ENCODE assay signal across 15 mouse cellular contexts in the genomic region with DNA sequence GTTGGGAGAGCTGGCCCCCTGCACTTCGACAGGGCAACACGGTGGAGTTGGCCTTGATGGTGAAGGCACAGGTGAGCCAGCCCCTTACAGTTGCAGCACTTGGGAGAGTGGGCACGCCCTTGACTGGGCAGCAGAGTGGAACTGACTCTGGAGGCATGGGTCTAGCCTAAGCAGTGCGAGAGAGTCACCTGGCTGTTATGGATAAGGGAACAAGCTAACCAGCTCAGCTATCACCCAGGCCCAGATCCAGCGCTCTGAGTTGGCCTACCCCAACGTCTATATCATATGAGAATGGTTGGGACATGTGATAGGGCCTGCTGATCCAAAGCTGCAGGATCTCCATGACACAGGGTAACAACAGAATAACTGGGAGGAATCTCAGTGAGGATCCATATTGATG. TPM values are rescaled to one million over a fixed set of nuclear protein-coding genes. Genes with fewer than 3 reads are reported as not detected.
A peak's percentile ranks its signal among the peaks of the same experiment; 100 is the strongest.
DNase-seq lines count a peak whose midpoint lies in the region; ATAC-seq lines count a peak whose summit lies in the region.
"Had no signal": no experiment of that assay in that cellular context is flagged by ENCODE, and none has a peak within 500 bp of the region (broad histone marks: within the 10 kb centered on the region; RNA-seq: fewer than 3 reads in every experiment).

No protein-coding gene starts in this region.

- no peak for DNase-seq in forebrain, embryonic 11.5 days (ENCODE audit: low spot score)
- DNase-seq in yolk sac, embryonic 10.5 days (ENCODE audit: low spot score) = no peak
- DNase-seq in left cerebral cortex, postnatal 10 days (ENCODE audit: extremely low spot score in 1 of 2, low spot score in 2 of 2) = no peak
- DNase-seq: adrenal gland, adult 2 months; cerebellum, adult 8-10 months; heart, postnatal 36 days; lung, embryonic 14.5 days; thymus, adult 18-20 months had no signal

- H3K9ac ChIP-seq in forebrain, embryonic 15.5 days (replicated peaks) = no peak overlapping the region
- H3K9ac ChIP-seq in forebrain, embryonic 11.5 days (ENCODE audit: low read length) = no peak overlapping the region
- H3K9ac ChIP-seq in midbrain, embryonic 13.5 days (replicated peaks) = no peak overlapping the region
- no peak overlapping the region for H3K9ac ChIP-seq in midbrain, embryonic 16.5 days (ENCODE audit: low read depth, low read length)
- no peak overlapping the region for H3K9ac ChIP-seq in liver, embryonic 12.5 days
- H3K9ac ChIP-seq: lung, embryonic 14.5 days; neural tube, embryonic 12.5 days had no signal

- ATAC-seq in forebrain, embryonic 15.5 days (replicated peaks) = 0 out of 2 replicates have a peak, but pooled peaks have one; percentile 32
- ATAC-seq in forebrain, embryonic 11.5 days (replicated peaks; ENCODE audit: low FRiP score) = no peak
- ATAC-seq in midbrain, embryonic 13.5 days = 0 out of 2 replicates have a peak, but pooled peaks have one; percentile 24
- no peak for ATAC-seq in midbrain, embryonic 16.5 days
- ATAC-seq in liver, embryonic 12.5 days = peak; percentile 94
- ATAC-seq in monocyte, adult 5-6 weeks (replicated peaks; ENCODE audit: insufficient number of reproducible peaks, low FRiP score, low TSS enrichment, poor library complexity, severe bottlenecking) = peak; percentile 20; the same call in 1 of the 2 replicates

- no peak overlapping the region for H3K27ac ChIP-seq in forebrain, embryonic 15.5 days (replicated peaks)
- H3K27ac ChIP-seq in forebrain, embryonic 11.5 days (ENCODE audit: low read depth, low read length) = no peak overlapping the region
- H3K27ac ChIP-seq in midbrain, embryonic 13.5 days = no peak overlapping the region
- H3K27ac ChIP-seq in midbrain, embryonic 16.5 days (ENCODE audit: low read length) = no peak overlapping the region
- no peak overlapping the region for H3K27ac ChIP-seq in liver, embryonic 12.5 days
- H3K27ac ChIP-seq: forebrain, embryonic 10.5 days; neural tube, embryonic 12.5 days had no signal

- intact Hi-C loops in left cerebral cortex, postnatal 10 days (cut with DNase I) = loop anchor here (5.0 kb wide), 1 partner anchor 107 kb away; no protein-coding TSS in a partner anchor

- H3K4me3 ChIP-seq in forebrain, embryonic 15.5 days = no peak overlapping the region
- no peak overlapping the region for H3K4me3 ChIP-seq in forebrain, embryonic 11.5 days (ENCODE audit: low read depth, low read length)
- no peak overlapping the region for H3K4me3 ChIP-seq in midbrain, embryonic 13.5 days (replicated peaks)
- no peak overlapping the region for H3K4me3 ChIP-seq in midbrain, embryonic 16.5 days (ENCODE audit: low read depth, low read length)
- no peak overlapping the region for H3K4me3 ChIP-seq in liver, embryonic 12.5 days
- H3K4me3 ChIP-seq: forebrain, embryonic 10.5 days; neural tube, embryonic 12.5 days had no signal

- H3K4me1 ChIP-seq in forebrain, embryonic 15.5 days = no peaks in the 10 kb centered on the region
- H3K4me1 ChIP-seq in forebrain, embryonic 11.5 days (replicated peaks; ENCODE audit: control insufficient read depth, insufficient read depth, low read length) = no peaks in the 10 kb centered on the region
- no peaks in the 10 kb centered on the region for H3K4me1 ChIP-seq in midbrain, embryonic 13.5 days (replicated peaks)
- no peaks in the 10 kb centered on the region for H3K4me1 ChIP-seq in midbrain, embryonic 16.5 days (ENCODE audit: control insufficient read depth, insufficient read depth, low read length)
- peaks cover 11% of the 10 kb centered on the region for H3K4me1 ChIP-seq in liver, embryonic 12.5 days
- H3K4me1 ChIP-seq: forebrain, embryonic 10.5 days; neural tube, embryonic 12.5 days had no signal

- H3K9me3 ChIP-seq in forebrain, embryonic 15.5 days = no peaks in the 10 kb centered on the region
- no peaks in the 10 kb centered on the region for H3K9me3 ChIP-seq in forebrain, embryonic 11.5 days (ENCODE audit: control insufficient read depth, low read length)
- no peaks in the 10 kb centered on the region for H3K9me3 ChIP-seq in midbrain, embryonic 13.5 days
- no peaks in the 10 kb centered on the region for H3K9me3 ChIP-seq in midbrain, embryonic 16.5 days (replicated peaks; ENCODE audit: control insufficient read depth, low read length, poor library complexity, severe bottlenecking)
- H3K9me3 ChIP-seq in liver, embryonic 12.5 days (replicated peaks) = no peaks in the 10 kb centered on the region
- H3K9me3 ChIP-seq: forebrain, embryonic 10.5 days; neural tube, embryonic 12.5 days had no signal

- WGBS in forebrain, embryonic 15.5 days = 88% methylated on average over 6 of the region's 6 CpGs
- 87% methylated on average over 6 of the region's 6 CpGs for WGBS in forebrain, embryonic 11.5 days
- 84% methylated on average over 6 of the region's 6 CpGs for WGBS in midbrain, embryonic 13.5 days
- WGBS in midbrain, embryonic 16.5 days = 88% methylated on average over 6 of the region's 6 CpGs
- 42% methylated on average over 6 of the region's 6 CpGs for WGBS in liver, embryonic 12.5 days (ENCODE audit: insufficient replicate concordance)

- H3K27me3 ChIP-seq in forebrain, embryonic 15.5 days = no peaks in the 10 kb centered on the region
- H3K27me3 ChIP-seq in forebrain, embryonic 11.5 days (ENCODE audit: control insufficient read depth, insufficient read depth, low read length) = no peaks in the 10 kb centered on the region
- H3K27me3 ChIP-seq in midbrain, embryonic 13.5 days = no peaks in the 10 kb centered on the region
- no peaks in the 10 kb centered on the region for H3K27me3 ChIP-seq in midbrain, embryonic 16.5 days (ENCODE audit: control insufficient read depth, insufficient read depth, low read depth, low read length)
- H3K27me3 ChIP-seq in liver, embryonic 12.5 days (replicated peaks) = no peaks in the 10 kb centered on the region; the same call in 1 of the 2 replicates
- H3K27me3 ChIP-seq: neural tube, embryonic 12.5 days had no signal

- no peaks in the 10 kb centered on the region for H3K36me3 ChIP-seq in forebrain, embryonic 15.5 days
- no peaks in the 10 kb centered on the region for H3K36me3 ChIP-seq in forebrain, embryonic 11.5 days (ENCODE audit: control insufficient read depth, insufficient read depth, low read length)
- no peaks in the 10 kb centered on the region for H3K36me3 ChIP-seq in midbrain, embryonic 13.5 days
- H3K36me3 ChIP-seq in midbrain, embryonic 16.5 days (ENCODE audit: control insufficient read depth, insufficient read depth, low read length) = no peaks in the 10 kb centered on the region
- H3K36me3 ChIP-seq in liver, embryonic 12.5 days = no peaks in the 10 kb centered on the region
- H3K36me3 ChIP-seq: forebrain, embryonic 10.5 days; neural tube, embryonic 12.5 days had no signal

- no peak overlapping the region for H3K4me2 ChIP-seq in forebrain, embryonic 15.5 days (replicated peaks)
- H3K4me2 ChIP-seq in forebrain, embryonic 11.5 days (ENCODE audit: low read depth, low read length, severe bottlenecking) = no peak overlapping the region
- H3K4me2 ChIP-seq in midbrain, embryonic 13.5 days (replicated peaks) = no peak overlapping the region
- no peak overlapping the region for H3K4me2 ChIP-seq in midbrain, embryonic 16.5 days (ENCODE audit: low read length)
- 0 out of 2 replicates have a peak overlapping the region, but pooled peaks have one; percentile 8 for H3K4me2 ChIP-seq in liver, embryonic 12.5 days
- H3K4me2 ChIP-seq: lung, embryonic 14.5 days; neural tube, embryonic 12.5 days had no signal

RNA-seq across cellular contexts. Expression of gene Apbb1ip, which starts 18.3 kb away (rescaled TPM):
- polyA plus RNA-seq in forebrain, embryonic 15.5 days (2015; fragmentation: Nextera tagmentation; extraction: Ambion mirVana) = 0.79 and 1.0 TPM in 2 replicates
- polyA plus RNA-seq in forebrain, embryonic 11.5 days (2014; fragmentation: Nextera tagmentation; extraction: Ambion mirVana) = 0.53 and 0.76 TPM in 2 replicates
- 1.0 TPM in 2 replicates for polyA plus RNA-seq in midbrain, embryonic 13.5 days (2015; fragmentation: Nextera tagmentation; extraction: Ambion mirVana)
- 0.70 and 0.91 TPM in 2 replicates for polyA plus RNA-seq in midbrain, embryonic 16.5 days (2015; fragmentation: Nextera tagmentation; extraction: Ambion mirVana)
- polyA plus RNA-seq in liver, embryonic 12.5 days (2016; fragmentation: Nextera tagmentation; extraction: Ambion mirVana) = 9.0 and 10.1 TPM in 2 replicates
- 58.1 to 181 TPM (median 70.4 TPM) in 3 replicates for total RNA-seq in monocyte, adult 5-6 weeks (2017)
- 1 to 10 TPM; 6.6 to 7.2 TPM for total RNA-seq in left cerebral cortex, postnatal 10 days (2021)

Comparison
In these comparisons a context has a peak if more than half of its experiments do, and no peak if none do; other contexts are left out.
1. ATAC-seq: peak in forebrain, embryonic 15.5 days (single experiment), midbrain, embryonic 13.5 days (single experiment), liver, embryonic 12.5 days (single experiment) and monocyte, adult 5-6 weeks (single experiment); none in forebrain, embryonic 11.5 days (single experiment) and midbrain, embryonic 16.5 days (single experiment).